Mouse (Mus musculus): ENCODE measurements at regions not wholly inside any gene's neighbourhood (a gene's known extent, or its start where the extent isn't known, plus 50 kb on each side); places are given as distances from the start of the nearest gene placed in this dataset.

- H3K9ac ChIP-seq (replicated peaks) = no peak overlapping the region
- no peak overlapping the region for H3K4me2 ChIP-seq (replicated peaks)
- H3K9me3 ChIP-seq = no peaks in the 10 kb centered on the region
- no peak for ATAC-seq (ENCODE audit: low FRiP score, low read depth)
- no peak overlapping the region for H3K4me3 ChIP-seq
- H3K27ac ChIP-seq (replicated peaks) = no peak overlapping the region
- no peaks in the 10 kb centered on the region for H3K36me3 ChIP-seq
- H3K27me3 ChIP-seq = no peaks in the 10 kb centered on the region
- 86% methylated on average over 5 of the region's 5 CpGs for WGBS
- H3K4me1 ChIP-seq = peaks cover 11% of the 10 kb centered on the region
Observed at GRCm38 (mm10) chr3:139897894-139898293, 692.4 kb downstream of the Stpg2 start.

DNA sequence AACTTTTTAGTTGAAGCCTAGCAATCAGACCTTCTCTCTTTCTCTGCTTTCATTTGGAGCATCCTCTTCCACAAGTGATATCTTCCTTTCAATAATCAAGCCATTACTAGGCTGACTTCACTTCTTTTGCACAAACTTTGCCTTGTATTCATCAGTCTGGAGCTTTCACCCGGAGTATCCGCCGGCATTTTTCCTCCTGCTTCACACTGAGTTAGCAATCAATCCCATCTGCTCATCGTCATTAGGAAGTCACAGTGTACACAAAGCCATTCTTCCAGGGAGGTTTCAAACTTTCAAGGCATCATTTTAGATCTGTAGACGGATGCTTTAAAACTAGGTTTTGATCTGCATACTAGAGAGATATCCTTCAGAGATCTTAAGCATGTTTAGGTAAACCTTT lies 693.7 kb downstream of the Stpg2 start:
- 18% methylated on average over 5 of the region's 5 CpGs for WGBS
- H3K4me1 ChIP-seq = peaks cover 11% of the 10 kb centered on the region
- no peak overlapping the region for H3K4me2 ChIP-seq (replicated peaks)
- H3K9me3 ChIP-seq = no peaks in the 10 kb centered on the region
- H3K27ac ChIP-seq (replicated peaks) = no peak overlapping the region
- no peaks in the 10 kb centered on the region for H3K27me3 ChIP-seq
- H3K9ac ChIP-seq (replicated peaks) = no peak overlapping the region
- no peaks in the 10 kb centered on the region for H3K36me3 ChIP-seq
- H3K4me3 ChIP-seq = no peak overlapping the region
- ATAC-seq (ENCODE audit: low FRiP score, low read depth) = peak; percentile 75; the same call in 1 of the 2 replicates

GRCm38 (mm10) chr3:139913639-139914330 lies 708.3 kb downstream of the Stpg2 start:
- Histone ChIP-seq H3K4me2 (replicated peaks) (no peak overlapping the region), H3K27me3 (no peaks in the 10 kb centered on the region), H3K4me3 (no peak overlapping the region), H3K4me1 (no peaks in the 10 kb centered on the region), H3K9me3 (no peaks in the 10 kb centered on the region), H3K9ac (replicated peaks) (no peak overlapping the region), H3K27ac (replicated peaks) (no peak overlapping the region), H3K36me3 (no peaks in the 10 kb centered on the region)
- ATAC-seq (ENCODE audit: low FRiP score, low read depth) = peak; percentile 69; the same call in 1 of the 2 replicates
- 65% methylated on average over 2 of the region's 2 CpGs for WGBS

GRCm38 (mm10) chr3:139922267-139922666 lies 716.8 kb downstream of the Stpg2 start:
- H3K4me1 ChIP-seq = no peaks in the 10 kb centered on the region
- no peaks in the 10 kb centered on the region for H3K27me3 ChIP-seq
- no peak for ATAC-seq (ENCODE audit: low FRiP score, low read depth)
- H3K36me3 ChIP-seq = no peaks in the 10 kb centered on the region
- H3K4me3 ChIP-seq = no peak overlapping the region
- WGBS = 88% methylated on average over 3 of the region's 3 CpGs
- no peak overlapping the region for H3K9ac ChIP-seq (replicated peaks)
- no peak overlapping the region for H3K4me2 ChIP-seq (replicated peaks)
- H3K9me3 ChIP-seq = no peaks in the 10 kb centered on the region
- no peak overlapping the region for H3K27ac ChIP-seq (replicated peaks)

- H3K27ac ChIP-seq (replicated peaks) = no peak overlapping the region
- H3K9me3 ChIP-seq = no peaks in the 10 kb centered on the region
- H3K4me3 ChIP-seq = no peak overlapping the region
- no peak overlapping the region for H3K4me2 ChIP-seq (replicated peaks)
- ATAC-seq (ENCODE audit: low FRiP score, low read depth) = no peak
- no peaks in the 10 kb centered on the region for H3K27me3 ChIP-seq
- H3K9ac ChIP-seq (replicated peaks) = no peak overlapping the region
- no peaks in the 10 kb centered on the region for H3K36me3 ChIP-seq
- WGBS = 31% methylated on average over 4 of the region's 4 CpGs
- H3K4me1 ChIP-seq = no peaks in the 10 kb centered on the region
Observed at GRCm38 (mm10) chr3:139933039-139933438, 727.5 kb downstream of the Stpg2 start.

DNA sequence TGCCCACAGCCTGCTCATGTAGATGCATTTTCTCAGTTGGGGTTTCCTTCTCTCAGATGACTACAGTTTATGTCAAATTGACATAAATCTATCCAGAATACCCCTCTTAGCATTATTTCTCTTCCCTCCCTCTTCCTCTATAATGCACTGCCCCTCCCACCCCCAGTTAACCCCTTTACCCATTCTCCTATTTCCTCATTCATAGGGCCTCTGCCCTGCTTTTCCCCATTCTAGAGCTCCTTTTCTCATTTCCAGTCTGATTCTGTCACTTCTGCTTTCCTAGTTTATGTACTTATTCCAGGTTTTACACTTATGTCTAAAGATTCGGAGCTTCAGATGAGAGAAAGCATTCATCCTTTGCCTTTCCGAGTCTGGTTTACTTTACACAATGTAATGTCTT lies 740.7 kb downstream of the Stpg2 start:
- Histone ChIP-seq H3K4me3 (no peak overlapping the region), H3K27ac (replicated peaks) (no peak overlapping the region), H3K4me1 (no peaks in the 10 kb centered on the region), H3K4me2 (replicated peaks) (no peak overlapping the region), H3K36me3 (no peaks in the 10 kb centered on the region), H3K9ac (replicated peaks) (no peak overlapping the region), H3K9me3 (no peaks in the 10 kb centered on the region), H3K27me3 (no peaks in the 10 kb centered on the region)
- WGBS = 98% methylated on average over 2 of the region's 2 CpGs
- no peak for ATAC-seq (ENCODE audit: low FRiP score, low read depth)

DNA sequence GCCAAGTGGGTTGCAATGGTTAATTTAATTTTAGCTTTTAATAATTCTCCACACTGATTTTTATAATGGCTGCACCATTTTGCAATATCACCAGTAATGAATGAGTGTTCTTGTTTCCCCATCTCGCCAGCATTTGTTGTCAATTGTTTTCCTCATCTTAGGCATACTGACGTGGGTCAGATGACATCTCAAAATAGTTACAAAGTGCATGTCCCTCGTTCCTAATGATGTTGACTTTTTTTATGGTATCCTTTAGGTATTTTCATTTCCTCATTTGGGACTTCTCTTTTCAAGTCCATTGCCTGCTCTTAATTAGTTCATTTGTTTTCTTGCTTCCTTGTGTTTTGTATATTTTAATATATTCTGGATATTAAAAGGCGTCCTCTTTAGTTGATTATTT lies 741.8 kb downstream of the Stpg2 start:
- WGBS = 87% methylated on average over 4 of the region's 4 CpGs
- H3K27ac ChIP-seq (replicated peaks) = no peak overlapping the region
- no peaks in the 10 kb centered on the region for H3K4me1 ChIP-seq
- no peak overlapping the region for H3K4me3 ChIP-seq
- ATAC-seq (ENCODE audit: low FRiP score, low read depth) = no peak
- no peak overlapping the region for H3K4me2 ChIP-seq (replicated peaks)
- no peaks in the 10 kb centered on the region for H3K9me3 ChIP-seq
- no peaks in the 10 kb centered on the region for H3K27me3 ChIP-seq
- no peaks in the 10 kb centered on the region for H3K36me3 ChIP-seq
- H3K9ac ChIP-seq (replicated peaks) = no peak overlapping the region

- no peaks in the 10 kb centered on the region for H3K4me1 ChIP-seq
- ATAC-seq (ENCODE audit: low FRiP score, low read depth) = no peak
- WGBS = 66% methylated on average over 4 of the region's 4 CpGs
- H3K9ac ChIP-seq (replicated peaks) = no peak overlapping the region
- no peak overlapping the region for H3K27ac ChIP-seq (replicated peaks)
- no peak overlapping the region for H3K4me2 ChIP-seq (replicated peaks)
- H3K4me3 ChIP-seq = no peak overlapping the region
- no peaks in the 10 kb centered on the region for H3K27me3 ChIP-seq
- no peaks in the 10 kb centered on the region for H3K36me3 ChIP-seq
- no peaks in the 10 kb centered on the region for H3K9me3 ChIP-seq
Observed at GRCm38 (mm10) chr3:139949096-139949495, 743.6 kb downstream of the Stpg2 start.

DNA sequence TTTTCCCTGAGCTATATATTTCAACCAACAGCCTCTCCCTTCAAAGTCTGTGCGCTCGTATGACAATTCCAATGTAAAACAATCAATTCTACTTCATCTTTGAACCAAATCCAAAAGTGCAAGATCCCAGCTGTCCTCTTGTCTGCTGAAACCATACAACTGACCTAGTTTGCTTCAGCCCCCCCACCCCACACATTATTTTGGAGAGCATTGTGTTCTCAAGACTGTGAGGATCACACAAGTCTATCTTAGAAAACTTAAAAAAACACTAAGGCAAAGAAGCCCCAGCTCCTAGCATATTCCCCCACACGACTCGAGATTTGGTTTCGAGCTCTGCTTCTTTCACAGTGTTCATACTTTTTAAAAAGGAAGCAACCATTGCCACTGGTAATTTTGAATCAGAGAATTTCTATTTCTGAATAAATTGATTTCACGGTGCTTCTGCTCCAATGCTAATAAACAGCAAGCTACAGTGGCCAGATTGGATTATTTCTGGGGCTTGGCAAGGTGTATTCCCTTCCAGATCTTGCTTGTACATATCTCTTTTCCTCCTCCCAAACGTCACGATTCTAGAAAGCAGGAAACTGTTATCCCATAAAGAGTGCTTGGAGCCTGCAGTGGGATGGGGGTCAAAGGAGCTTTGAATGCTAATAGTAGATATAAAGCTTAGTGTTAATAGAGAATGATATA lies 744.7 kb downstream of the Stpg2 start:
- ATAC-seq (ENCODE audit: low FRiP score, low read depth) = no peak
- 91% methylated on average over 8 of the region's 8 CpGs for WGBS
- no peaks in the 10 kb centered on the region for H3K36me3 ChIP-seq
- H3K9me3 ChIP-seq = no peaks in the 10 kb centered on the region
- no peaks in the 10 kb centered on the region for H3K4me1 ChIP-seq
- H3K4me2 ChIP-seq (replicated peaks) = no peak overlapping the region
- no peak overlapping the region for H3K4me3 ChIP-seq
- no peak overlapping the region for H3K9ac ChIP-seq (replicated peaks)
- no peaks in the 10 kb centered on the region for H3K27me3 ChIP-seq
- H3K27ac ChIP-seq (replicated peaks) = no peak overlapping the region

DNA sequence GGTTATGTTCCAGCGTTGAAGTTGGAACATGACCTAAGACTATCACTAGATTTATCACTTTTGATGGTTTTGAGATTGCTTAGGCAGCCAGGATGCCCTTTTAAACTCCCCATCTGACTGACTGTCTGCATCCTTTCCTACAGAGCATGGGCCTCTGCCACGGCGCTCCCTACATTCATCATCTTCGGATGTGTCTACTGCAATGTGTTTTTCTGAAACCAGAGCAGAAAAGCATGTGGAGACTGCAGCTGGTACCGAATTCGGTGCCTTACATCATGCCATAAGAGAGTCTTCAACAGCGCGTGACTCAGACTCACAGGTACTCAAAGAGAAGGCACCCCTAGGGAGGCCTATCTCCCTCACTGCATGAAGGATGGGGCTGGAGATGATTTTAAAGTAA lies 746.0 kb downstream of the Stpg2 start:
- Histone ChIP-seq H3K36me3 (no peaks in the 10 kb centered on the region), H3K9me3 (no peaks in the 10 kb centered on the region), H3K27ac (replicated peaks) (no peak overlapping the region), H3K9ac (replicated peaks) (no peak overlapping the region), H3K4me2 (replicated peaks) (no peak overlapping the region), H3K27me3 (no peaks in the 10 kb centered on the region), H3K4me1 (no peaks in the 10 kb centered on the region), H3K4me3 (no peak overlapping the region)
- no peak for ATAC-seq (ENCODE audit: low FRiP score, low read depth)
- 89% methylated on average over 8 of the region's 8 CpGs for WGBS

DNA sequence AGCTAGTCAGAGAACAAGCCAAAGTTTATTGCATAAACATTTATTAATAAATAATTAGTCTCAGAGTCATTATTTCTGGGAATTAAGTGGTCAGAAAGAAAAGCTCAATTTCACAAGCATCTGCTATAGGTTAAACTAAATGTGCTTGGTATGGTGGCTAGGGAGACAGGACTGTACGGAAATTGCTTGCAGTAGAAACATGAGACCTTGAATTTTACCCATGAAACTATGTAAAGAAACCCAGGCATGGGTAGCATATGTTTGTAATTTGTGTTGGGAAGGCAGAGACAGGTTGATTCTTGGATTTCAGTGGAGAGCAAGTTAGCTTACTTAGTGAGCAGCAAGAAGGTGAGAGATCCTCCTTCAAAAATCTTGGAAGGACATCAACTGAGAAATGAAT lies 772.7 kb downstream of the Stpg2 start:
- ATAC-seq (ENCODE audit: low FRiP score, low read depth) = no peak
- no peak overlapping the region for H3K27ac ChIP-seq (replicated peaks)
- H3K9ac ChIP-seq (replicated peaks) = no peak overlapping the region
- H3K4me1 ChIP-seq = no peaks in the 10 kb centered on the region
- no peaks in the 10 kb centered on the region for H3K27me3 ChIP-seq
- no peaks in the 10 kb centered on the region for H3K36me3 ChIP-seq
- 84% methylated on average over 1 of the region's 1 CpGs for WGBS
- H3K9me3 ChIP-seq = peaks cover 8% of the 10 kb centered on the region; the same call in 1 of the 2 replicates
- no peak overlapping the region for H3K4me3 ChIP-seq
- no peak overlapping the region for H3K4me2 ChIP-seq (replicated peaks)

DNA sequence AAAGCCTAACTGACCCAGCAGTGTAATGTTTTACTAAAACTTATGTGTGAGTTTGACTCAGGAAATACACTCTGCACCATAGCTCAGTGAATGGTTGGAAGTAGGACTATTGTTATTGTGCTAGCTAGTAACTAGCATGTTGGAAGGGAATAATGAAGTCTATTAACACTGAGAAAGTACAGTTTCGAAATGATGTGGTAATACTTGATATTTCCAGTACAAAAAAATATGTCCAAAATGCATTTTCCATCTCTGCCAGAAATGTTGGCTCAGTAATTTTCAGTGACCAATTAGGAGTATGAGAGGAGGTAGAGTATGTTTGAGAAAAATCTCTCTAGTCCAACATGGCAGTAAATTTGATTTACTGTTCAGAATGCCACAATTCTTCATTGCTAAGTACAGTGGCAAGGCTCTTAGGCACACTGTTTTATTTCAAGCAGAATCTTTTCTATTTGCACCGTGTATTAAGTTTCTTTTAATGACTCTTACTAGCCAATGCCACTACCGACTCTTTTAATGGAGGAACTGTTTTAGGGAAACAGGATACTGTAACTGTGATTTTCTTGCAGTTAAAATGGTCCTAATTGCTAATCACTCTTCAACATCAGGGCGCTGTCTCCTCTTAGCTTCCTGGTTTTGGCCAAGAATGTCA lies 780.5 kb downstream of the Stpg2 start:
- Histone ChIP-seq H3K9me3 (no peaks in the 10 kb centered on the region), H3K27ac (replicated peaks) (no peak overlapping the region), H3K4me3 (no peak overlapping the region), H3K9ac (replicated peaks) (no peak overlapping the region), H3K36me3 (no peaks in the 10 kb centered on the region), H3K4me1 (no peaks in the 10 kb centered on the region), H3K4me2 (replicated peaks) (no peak overlapping the region), H3K27me3 (no peaks in the 10 kb centered on the region)
- ATAC-seq (ENCODE audit: low FRiP score, low read depth) = no peak
- WGBS = 88% methylated on average over 4 of the region's 4 CpGs

Measured in midbrain, embryonic 12.5 days (tissue).